Mouse (Mus musculus) CH12.LX (cell line): Measurements from ENCODE around the gene Slc39a2. TPM values are rescaled to one million over a fixed set of nuclear protein-coding genes. Genes with fewer than 3 reads are reported as not detected.
A peak's percentile ranks its signal among the peaks of the same experiment; 100 is the strongest.

Experiments used
- DNase-seq: peaks from one replicate; pipeline ENCODE4 v3.0.0-alpha.2; 2013; ENCODE audit errors: extremely low read depth
- H3K27ac ChIP-seq: 2 replicates; pipeline ENCODE4 v1.5.1; 2012; ENCODE audit warnings: low read depth, mild to moderate bottlenecking, control low read depth, moderate library complexity; ENCODE audit not compliant: insufficient read depth
- H3K27me3 ChIP-seq: replicated peaks from 2 replicates; pipeline ENCODE3; 2012; ENCODE audit warnings: inconsistent platforms
- H3K36me3 ChIP-seq, 2 experiments: replicated peaks in 1 of 2; 2 replicates each; pipeline versions ENCODE3 to v1.6.1; 2012; ENCODE audit warnings: inconsistent platforms in 1 of 2, low read length in 1 of 2, mild to moderate bottlenecking in 1 of 2, mixed read lengths in 1 of 2, moderate library complexity in 1 of 2; ENCODE audit not compliant: control insufficient read depth in 1 of 2, insufficient read depth in 1 of 2
- H3K4me1 ChIP-seq, 2 experiments: 2 replicates each; pipeline ENCODE4 v1.6.1; 2012; ENCODE audit warnings: inconsistent platforms in 1 of 2, moderate library complexity in 1 of 2; ENCODE audit not compliant: insufficient read depth in 2 of 2, control insufficient read depth in 1 of 2
- H3K4me2 ChIP-seq: 2 replicates; pipeline ENCODE4 v1.6.1; 2012; ENCODE audit warnings: low read depth, mild to moderate bottlenecking, control low read depth; ENCODE audit not compliant: poor library complexity, insufficient read depth, severe bottlenecking
- H3K4me3 ChIP-seq, 3 experiments: fragments of 150-350 bp in 1 of 3; sonication (generic) in 1 of 3; replicated peaks in 1 of 3; 2 replicates each; pipeline versions ENCODE3 to v1.5.1; 2011 to 2012; ENCODE audit warnings: low read depth in 2 of 3, low read length in 2 of 3, mild to moderate bottlenecking in 2 of 3, moderate library complexity in 2 of 3, control low read depth in 1 of 3, improper control_type of control experiment in 1 of 3, inconsistent platforms in 1 of 3, mixed read lengths in 1 of 3; ENCODE audit not compliant: poor library complexity in 1 of 3
- H3K79me2 ChIP-seq: replicated peaks from 2 replicates; pipeline ENCODE4 v1.6.1; 2012; ENCODE audit warnings: mild to moderate bottlenecking, moderate library complexity; ENCODE audit not compliant: control insufficient read depth, poor library complexity, insufficient read depth, severe bottlenecking; ENCODE audit errors: extremely low read depth
- H3K9ac ChIP-seq: 2 replicates; pipeline ENCODE4 v1.6.1; 2012; ENCODE audit warnings: low read depth, mild to moderate bottlenecking, control low read depth, moderate library complexity; ENCODE audit not compliant: insufficient read depth
- H3K9me3 ChIP-seq: replicated peaks from 2 replicates; pipeline ENCODE3; 2012; ENCODE audit warnings: low read length, inconsistent platforms, mixed read lengths
- BHLHE40 ChIP-seq: IDR thresholded peaks from 2 replicates; pipeline ENCODE4 v1.6.1; 2011; ENCODE audit warnings: mild to moderate bottlenecking, low read depth, low read length, improper control_type of control experiment
- CHD1 ChIP-seq: IDR thresholded peaks from 2 replicates; pipeline ENCODE4 v1.6.1; 2012; ENCODE audit warnings: low read depth, low read length, improper control_type of control experiment, inconsistent platforms
- CHD2 ChIP-seq: IDR thresholded peaks from 2 replicates; pipeline ENCODE4 v1.6.1; 2011; ENCODE audit warnings: low read length, improper control_type of control experiment
- CTCF ChIP-seq, 2 experiments: IDR thresholded peaks in 1 of 2; conservative IDR thresholded peaks in 1 of 2; 2 replicates each; pipeline ENCODE4 v1.5.1; 2011 to 2012; ENCODE audit warnings: low read depth in 2 of 2, low read length in 2 of 2, improper control_type of control experiment in 1 of 2, inconsistent platforms in 1 of 2, mild to moderate bottlenecking in 1 of 2, moderate library complexity in 1 of 2
- E2F4 ChIP-seq: IDR thresholded peaks from 2 replicates; pipeline ENCODE4 v1.6.1; 2011; ENCODE audit warnings: low read depth, low read length, improper control_type of control experiment; ENCODE audit not compliant: insufficient replicate concordance
- ELF1 ChIP-seq: IDR thresholded peaks from 2 replicates; pipeline ENCODE4 v1.6.1; 2014; ENCODE audit warnings: low read depth, mild to moderate bottlenecking, inconsistent platforms, low read length, improper control_type of control experiment
- EP300 ChIP-seq: IDR thresholded peaks from 2 replicates; pipeline ENCODE4 v1.6.1; 2011; ENCODE audit warnings: low read length, improper control_type of control experiment
- HCFC1 ChIP-seq: IDR thresholded peaks from 2 replicates; pipeline ENCODE4 v1.6.1; 2012; ENCODE audit warnings: low read depth, mild to moderate bottlenecking, inconsistent platforms, low read length, improper control_type of control experiment
- KAT2A ChIP-seq: IDR thresholded peaks from 2 replicates; pipeline ENCODE4 v1.6.1; 2012; ENCODE audit warnings: low read length, improper control_type of control experiment, inconsistent platforms; ENCODE audit not compliant: insufficient replicate concordance
- MAFK ChIP-seq: IDR thresholded peaks from 2 replicates; pipeline ENCODE4 v1.6.1; 2011; ENCODE audit warnings: low read length, improper control_type of control experiment; ENCODE audit not compliant: insufficient replicate concordance
- MAX ChIP-seq: IDR thresholded peaks from 2 replicates; pipeline ENCODE4 v1.6.1; 2011; ENCODE audit warnings: low read length, improper control_type of control experiment
- MAZ ChIP-seq: IDR thresholded peaks from 2 replicates; pipeline ENCODE4 v1.6.1; 2012; ENCODE audit warnings: low read depth, mild to moderate bottlenecking, inconsistent platforms, low read length, improper control_type of control experiment, moderate library complexity
- MEF2A ChIP-seq: IDR thresholded peaks from 2 replicates; pipeline ENCODE4 v1.6.1; 2014; ENCODE audit warnings: low read depth, mild to moderate bottlenecking, inconsistent platforms, low read length, improper control_type of control experiment, borderline replicate concordance
- MXI1 ChIP-seq: IDR thresholded peaks from 2 replicates; pipeline ENCODE4 v1.6.1; 2011; ENCODE audit warnings: mild to moderate bottlenecking, low read depth, low read length, improper control_type of control experiment
- NELFE ChIP-seq: IDR thresholded peaks from 2 replicates; pipeline ENCODE4 v1.6.1; 2011; ENCODE audit warnings: low read depth, low read length, improper control_type of control experiment
- PAX5 ChIP-seq: IDR thresholded peaks from 2 replicates; pipeline ENCODE4 v1.6.1; 2012; ENCODE audit warnings: low read length, inconsistent platforms, mixed read lengths
- POLR2A ChIP-seq: IDR thresholded peaks from 2 replicates; pipeline ENCODE4 v1.6.1; 2011; ENCODE audit warnings: low read depth, mild to moderate bottlenecking, improper control_type of control experiment, low read length
- RAD21 ChIP-seq: IDR thresholded peaks from 2 replicates; pipeline ENCODE4 v1.6.1; 2011; ENCODE audit warnings: low read depth, mild to moderate bottlenecking, low read length, improper control_type of control experiment, moderate library complexity
- RCOR1 ChIP-seq: conservative IDR thresholded peaks from 2 replicates; pipeline ENCODE4 v1.6.1; 2012; ENCODE audit warnings: low read depth, mild to moderate bottlenecking, inconsistent platforms, low read length, improper control_type of control experiment
- SIN3A ChIP-seq: IDR thresholded peaks from 2 replicates; pipeline ENCODE4 v1.6.1; 2012; ENCODE audit warnings: low read length, improper control_type of control experiment, inconsistent platforms
- SMC3 ChIP-seq: IDR thresholded peaks from 2 replicates; pipeline ENCODE4 v1.6.1; 2011; ENCODE audit warnings: low read depth, low read length, improper control_type of control experiment
- TCF12 ChIP-seq: IDR thresholded peaks from 2 replicates; pipeline ENCODE4 v1.6.1; 2014; ENCODE audit warnings: low read depth, mild to moderate bottlenecking, inconsistent platforms, low read length, improper control_type of control experiment
- ZNF384 ChIP-seq: IDR thresholded peaks from 2 replicates; pipeline ENCODE4 v1.6.1; 2012; ENCODE audit warnings: low read depth, low read length, improper control_type of control experiment, inconsistent platforms
- dilution Hi-C: fragments of 300-500 bp; cut with MboI; formaldehyde crosslinking; loops from 2 replicates; pipeline ENCODE4 v1.14.3; 2020; ENCODE audit warnings: low sequenced_read_pairs; ENCODE audit not compliant: extremely low pct_unique_long_range_greater_than_20kb, extremely low pct_ligation_motif_present
- in situ Hi-C: fragments of 300-500 bp; cut with MboI; formaldehyde crosslinking; loops from 3 replicates; pipeline ENCODE4 v1.14.3; 2019; ENCODE audit warnings: low sequenced_read_pairs, low pct_ligation_motif_present, low pct_unique_long_range_greater_than_20kb, mixed read lengths
- polyA plus RNA-seq: library from polyadenylated mRNA; unstranded; fragments of >175 nt; gene quantifications from 2 replicates; pipeline ENCODE4 v1.2.1, GENCODE M21; 2012; ENCODE audit warnings: low read depth; ENCODE audit not compliant: insufficient read length
- total RNA-seq, 2 experiments: library from RNA; depleted of rRNA; stranded (reverse); fragments of 300-350 nt in 1 of 2; fragments of >200 nt in 1 of 2; gene quantifications; 2 replicates each; pipeline ENCODE4 v1.2.3; 2012 to 2014

The Slc39a2 gene
- total and polyA plus RNA-seq, 3 experiments: 0.20 to 0.49 (median 0.42) TPM

DNA sequence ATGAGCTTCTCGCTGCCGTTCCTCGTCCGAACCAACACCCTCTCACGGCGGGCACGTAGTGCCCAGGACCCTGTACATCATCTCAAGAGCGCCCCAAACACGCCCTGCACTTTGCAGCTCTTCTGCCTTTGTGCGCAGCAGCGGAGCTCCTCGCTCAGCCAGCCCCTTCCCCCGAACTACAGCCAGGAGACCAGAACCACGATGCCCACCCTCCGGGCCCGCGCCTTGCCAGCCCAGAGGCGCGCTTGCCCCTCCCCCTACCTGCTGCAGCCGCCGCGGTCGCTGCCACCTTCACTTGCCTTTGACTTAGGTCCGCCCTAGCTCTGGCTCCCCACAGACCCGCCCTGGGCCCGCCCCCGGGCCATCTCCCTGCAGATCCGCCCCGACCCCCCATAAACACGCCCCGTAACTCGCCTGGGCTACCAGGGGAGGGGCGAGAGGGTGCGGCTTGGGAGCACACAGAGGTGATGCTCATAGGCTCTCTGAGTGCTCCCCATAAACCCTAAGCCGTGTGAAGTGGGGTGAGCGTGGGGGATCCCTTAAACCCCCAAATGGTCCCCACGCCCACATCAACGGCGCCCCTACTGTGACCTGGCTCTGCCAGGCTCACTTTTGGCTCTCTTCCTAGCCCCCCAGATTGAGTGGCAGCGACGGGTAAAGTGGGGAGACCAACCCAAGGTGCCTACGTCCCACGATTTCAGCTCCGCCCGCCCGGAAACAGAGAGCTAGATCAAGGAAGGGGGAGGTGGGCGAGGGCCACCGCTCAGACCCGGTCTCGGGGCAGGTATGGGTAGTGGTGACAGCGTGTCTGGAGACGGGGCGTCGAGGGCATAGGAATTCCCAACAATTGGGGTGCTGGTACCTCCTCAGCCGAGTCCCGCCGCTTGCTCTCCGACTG, 20.6 kb downstream of the Slc39a2 start:
- no peak for TF ChIP-seq MEF2A
- TF ChIP-seq RAD21: no peak
- TF ChIP-seq SMC3: no peak
- no peak for TF ChIP-seq MAFK
- TF ChIP-seq MAZ: no peak
- TF ChIP-seq SIN3A: no peak
- TF ChIP-seq POLR2A: no peak
- H3K27me3 ChIP-seq: peaks cover 10% of the 10 kb centered on the region
- no peaks in the 10 kb centered on the region for H3K9me3 ChIP-seq
- in situ Hi-C loops (loop anchor here (25.0 kb wide), 1 partner anchor 424 kb away; the partner anchor contains the start of gene Sall2), dilution Hi-C loops (no loop called here)
- peaks cover 9 to 22% of the 10 kb centered on the region in 2 experiments for H3K4me1 ChIP-seq
- H3K27ac ChIP-seq: no peak overlapping the region
- DNase-seq: no peak
- peak overlapping the region; percentile 57 for H3K4me2 ChIP-seq
- no peak overlapping the region for H3K9ac ChIP-seq
- no peaks in the 10 kb centered on the region for H3K36me3 ChIP-seq
- no peaks in the 10 kb centered on the region for H3K79me2 ChIP-seq
- peak overlapping the region; percentile 27 to 30 (median 28) for H3K4me3 ChIP-seq

DNA sequence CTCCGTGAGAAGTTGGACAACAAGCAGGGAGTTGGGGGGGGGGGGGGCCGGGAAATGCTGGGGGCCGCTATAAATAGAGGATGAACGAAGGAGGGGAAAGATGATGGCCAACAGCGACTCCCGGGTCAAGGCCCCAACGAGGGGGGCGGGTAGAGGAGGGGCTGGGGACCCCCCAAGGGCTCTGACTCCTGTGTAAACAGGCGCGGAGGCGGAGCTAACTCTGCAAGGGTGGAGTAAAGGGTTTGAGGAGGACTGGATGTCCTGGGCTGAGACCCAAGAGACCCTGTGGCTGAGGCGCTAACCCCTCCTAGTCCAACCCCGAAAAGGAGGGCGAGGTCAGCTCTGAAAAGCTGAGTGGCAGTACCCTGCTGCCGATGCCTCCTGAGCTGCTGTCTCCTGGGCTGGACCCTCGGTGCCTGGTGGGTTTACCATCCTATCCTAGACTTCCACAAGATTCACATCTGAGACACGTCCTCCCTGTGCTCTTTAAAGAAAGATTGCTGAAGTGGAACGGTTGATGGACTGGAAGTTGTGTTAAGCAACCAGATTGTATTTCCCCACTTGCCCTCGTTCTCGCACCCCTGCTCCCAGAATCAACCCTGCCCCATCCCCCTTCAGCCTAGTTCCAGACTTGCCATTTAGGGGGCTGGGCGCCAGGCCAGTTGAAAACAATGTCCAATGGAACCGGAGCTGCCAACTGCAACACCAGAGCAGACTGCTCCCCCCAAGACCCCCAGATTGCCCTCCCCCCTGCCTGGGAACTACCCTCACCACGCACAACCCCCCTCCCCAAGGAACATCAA, 21.5 kb downstream of the Slc39a2 start, which contains the start of gene Ndrg2:
Gene Ndrg2 (minus strand): TSS at position 199 of the 803 bp plus-strand sequence.
- TF ChIP-seq HCFC1 (no peak), CTCF (conservative IDR thresholded peaks at IDR 0.05 in 1 of 2, IDR thresholded peaks at IDR 0.05 in 1 of 2; ENCODE audit: low read depth in 2 of 2, low read length in 2 of 2) (no peak), RCOR1 (no peak), EP300 (no peak), CHD1 (no peak), PAX5 (no peak), KAT2A (no peak), CHD2 (no peak), BHLHE40 (no peak), MAX (no peak), ELF1 (no peak), ZNF384 (no peak), TCF12 (no peak), RAD21 (no peak), E2F4 (no peak), MXI1 (no peak), NELFE (no peak)
- peaks cover 9 to 22% of the 10 kb centered on the region in 2 experiments for H3K4me1 ChIP-seq
- DNase-seq: no peak
- no peaks in the 10 kb centered on the region for H3K79me2 ChIP-seq
- no peak within 1 kb of the TSS for H3K9ac ChIP-seq
- no peaks in the 10 kb centered on the region for H3K36me3 ChIP-seq
- peak within 1 kb of the TSS; percentile 27 to 30 (median 28) for H3K4me3 ChIP-seq
- H3K9me3 ChIP-seq: no peaks in the 10 kb centered on the region
- no peak within 1 kb of the TSS for H3K27ac ChIP-seq
- dilution Hi-C loops: no loop called here
- in situ Hi-C loops: loop anchor here (25.0 kb wide), 1 partner anchor 423 kb away; the partner anchor contains the start of gene Sall2
- H3K4me2 ChIP-seq: peak within 1 kb of the TSS; percentile 57
- H3K27me3 ChIP-seq: peaks cover 8% of the 10 kb centered on the region
